Mouse (Mus musculus) hindbrain, embryonic 16.5 days (tissue): ENCODE results near the gene Tmem191c. TPM values are rescaled to one million over a fixed set of nuclear protein-coding genes. Genes with fewer than 3 reads are reported as not detected.

Experiments
- ATAC-seq: fragments of 200-750 bp; cut with Nextera tagmentation; 2 replicates; pipeline ENCODE4 v1.8.0; 2017; ENCODE audit warnings: moderate TSS enrichment, moderate library complexity
- H3K27ac ChIP-seq: fragments of 300-500 bp; sonication (generic); 2 replicates; pipeline ENCODE4 v1.5.1; 2014; ENCODE audit warnings: low read depth, mild to moderate bottlenecking, control low read depth, low read length, moderate library complexity
- H3K27me3 ChIP-seq: fragments of 300-500 bp; sonication (generic); replicated peaks from 2 replicates; pipeline ENCODE4 v1.6.1; 2014; ENCODE audit warnings: low read length; ENCODE audit not compliant: control insufficient read depth, insufficient read depth
- H3K36me3 ChIP-seq: fragments of 300-500 bp; sonication (generic); 2 replicates; pipeline ENCODE4 v1.6.1; 2014; ENCODE audit warnings: mild to moderate bottlenecking, low read length, moderate library complexity, mixed read lengths; ENCODE audit not compliant: control insufficient read depth, insufficient read depth
- H3K4me1 ChIP-seq: fragments of 300-500 bp; sonication (generic); 2 replicates; pipeline ENCODE4 v1.6.1; 2014; ENCODE audit warnings: low read depth, low read length; ENCODE audit not compliant: control insufficient read depth, insufficient read depth
- H3K4me2 ChIP-seq: fragments of 300-500 bp; sonication (generic); 2 replicates; pipeline ENCODE4 v1.6.1; 2014; ENCODE audit warnings: mild to moderate bottlenecking, low read length, control low read depth, moderate library complexity
- H3K4me3 ChIP-seq: fragments of 300-500 bp; sonication (generic); 2 replicates; pipeline ENCODE4 v1.5.1; 2014; ENCODE audit warnings: mild to moderate bottlenecking, low read length, control low read depth, moderate library complexity
- H3K9ac ChIP-seq: fragments of 300-500 bp; sonication (generic); 2 replicates; pipeline ENCODE4 v1.6.1; 2014; ENCODE audit warnings: low read depth, mild to moderate bottlenecking, control low read depth, low read length, moderate library complexity
- H3K9me3 ChIP-seq: fragments of 300-500 bp; sonication (generic); 2 replicates; pipeline ENCODE4 v1.6.1; 2014; ENCODE audit warnings: mild to moderate bottlenecking, low read length, moderate library complexity; ENCODE audit not compliant: control insufficient read depth
- WGBS: fragments of 180-500 bp; shearing (Covaris S2); extraction: QIAGEN DNeasy Blood & Tissue Kit; methylation state at CpG from one replicate; pipeline ENCODE4 v1.1.7; 2014; 5-methylcytosine and 5-hydroxymethylcytosine counted together
- polyA plus RNA-seq: library from polyadenylated mRNA; unstranded; fragments of >200 nt; fragmentation: Nextera tagmentation; extraction: Ambion mirVana; gene quantifications from 2 replicates; pipeline ENCODE4 v1.2.1, GENCODE M21; 2015

Gene Tmem191c
- polyA plus RNA-seq, 1 experiment from 2014 or later: 111 TPM

- Histone ChIP-seq H3K9ac (no peak overlapping the region), H3K36me3 (peaks cover 22% of the 10 kb centered on the region)
- 77% methylated on average over 2 of the region's 2 CpGs for WGBS
Measured at GRCm38 (mm10) chr16:17255270-17255669, 20.6 kb upstream of the Tmem191c start.

GRCm38 (mm10) chr16:17257359-17257821, 18.5 kb upstream of the Tmem191c start:
- H3K9me3 ChIP-seq: no peaks in the 10 kb centered on the region
- H3K27ac ChIP-seq: no peak overlapping the region
- no peaks in the 10 kb centered on the region for H3K27me3 ChIP-seq
- H3K4me3 ChIP-seq: no peak overlapping the region
- no peak overlapping the region for H3K4me2 ChIP-seq
- H3K36me3 ChIP-seq: peaks cover 22% of the 10 kb centered on the region
- 79% methylated on average over 9 of the region's 9 CpGs for WGBS
- H3K4me1 ChIP-seq: peaks cover 10% of the 10 kb centered on the region
- peak; percentile 22; the same call in 1 of the 2 replicates for ATAC-seq
- H3K9ac ChIP-seq: no peak overlapping the region

More at GRCm38 (mm10) chr16:17255270-17255669, 20.6 kb upstream of the Tmem191c start:
- Histone ChIP-seq H3K9me3 (no peaks in the 10 kb centered on the region), H3K4me2 (no peak overlapping the region), H3K4me1 (peaks cover 21% of the 10 kb centered on the region), H3K27ac (no peak overlapping the region), H3K27me3 (no peaks in the 10 kb centered on the region), H3K4me3 (no peak overlapping the region)
- ATAC-seq: no peak

- H3K4me2 ChIP-seq: no peak overlapping the region
- H3K9me3 ChIP-seq: no peaks in the 10 kb centered on the region
- 94% methylated on average over 12 of the region's 12 CpGs for WGBS
- no peak overlapping the region for H3K4me3 ChIP-seq
- H3K4me1 ChIP-seq: peaks cover 4% of the 10 kb centered on the region
- H3K27me3 ChIP-seq: no peaks in the 10 kb centered on the region
- H3K9ac ChIP-seq: no peak overlapping the region
- no peak for ATAC-seq
- peaks cover 22% of the 10 kb centered on the region for H3K36me3 ChIP-seq
- no peak overlapping the region for H3K27ac ChIP-seq
Measured at GRCm38 (mm10) chr16:17258917-17259316, 17.0 kb upstream of the Tmem191c start.

GRCm38 (mm10) chr16:17261341-17261740, 14.5 kb upstream of the Tmem191c start:
- ATAC-seq: no peak
- H3K9ac ChIP-seq: no peak overlapping the region
- peaks cover 19% of the 10 kb centered on the region for H3K36me3 ChIP-seq
- H3K27me3 ChIP-seq: no peaks in the 10 kb centered on the region
- no peak overlapping the region for H3K4me2 ChIP-seq
- WGBS: 87% methylated on average over 1 of the region's 1 CpGs
- H3K4me3 ChIP-seq: no peak overlapping the region
- H3K4me1 ChIP-seq: no peaks in the 10 kb centered on the region
- H3K27ac ChIP-seq: no peak overlapping the region
- no peaks in the 10 kb centered on the region for H3K9me3 ChIP-seq

GRCm38 (mm10) chr16:17266113-17266512, 9.8 kb upstream of the Tmem191c start:
- Histone ChIP-seq H3K27me3 (no peaks in the 10 kb centered on the region), H3K9me3 (peaks cover 7% of the 10 kb centered on the region), H3K27ac (no peak overlapping the region), H3K4me3 (no peak overlapping the region), H3K36me3 (no peaks in the 10 kb centered on the region; the same call in 1 of the 2 replicates), H3K4me1 (no peaks in the 10 kb centered on the region), H3K9ac (no peak overlapping the region), H3K4me2 (no peak overlapping the region)
- WGBS: 82% methylated on average over 3 of the region's 3 CpGs
- no peak for ATAC-seq

- WGBS: 63% methylated on average over 5 of the region's 5 CpGs
- no peaks in the 10 kb centered on the region for H3K27me3 ChIP-seq
- ATAC-seq: no peak; the same call in 1 of the 2 replicates
Measured at GRCm38 (mm10) chr16:17267937-17268336, 7.9 kb upstream of the Tmem191c start.

GRCm38 (mm10) chr16:17269872-17270271, 6.0 kb upstream of the Tmem191c start:
- no peak overlapping the region for H3K9ac ChIP-seq
- H3K27ac ChIP-seq: no peak overlapping the region
- H3K36me3 ChIP-seq: no peaks in the 10 kb centered on the region
- no peaks in the 10 kb centered on the region for H3K27me3 ChIP-seq
- no peak overlapping the region for H3K4me2 ChIP-seq
- 91% methylated on average over 5 of the region's 5 CpGs for WGBS
- no peak for ATAC-seq
- H3K9me3 ChIP-seq: peaks cover 7% of the 10 kb centered on the region
- H3K4me3 ChIP-seq: no peak overlapping the region
- no peaks in the 10 kb centered on the region for H3K4me1 ChIP-seq

More at GRCm38 (mm10) chr16:17267937-17268336, 7.9 kb upstream of the Tmem191c start:
- Histone ChIP-seq H3K9ac (no peak overlapping the region), H3K36me3 (no peaks in the 10 kb centered on the region), H3K4me2 (no peak overlapping the region), H3K4me3 (no peak overlapping the region), H3K9me3 (peaks cover 7% of the 10 kb centered on the region), H3K4me1 (no peaks in the 10 kb centered on the region), H3K27ac (no peak overlapping the region)

GRCm38 (mm10) chr16:17271124-17271523, 4.8 kb upstream of the Tmem191c start:
- H3K4me2 ChIP-seq: no peak overlapping the region
- H3K4me3 ChIP-seq: no peak overlapping the region
- no peak overlapping the region for H3K27ac ChIP-seq
- H3K36me3 ChIP-seq: no peaks in the 10 kb centered on the region
- WGBS: 76% methylated on average over 4 of the region's 4 CpGs
- peaks cover 7% of the 10 kb centered on the region for H3K9me3 ChIP-seq
- no peak overlapping the region for H3K9ac ChIP-seq
- no peaks in the 10 kb centered on the region for H3K4me1 ChIP-seq
- no peaks in the 10 kb centered on the region for H3K27me3 ChIP-seq
- no peak for ATAC-seq

GRCm38 (mm10) chr16:17271856-17272255, 4.0 kb upstream of the Tmem191c start:
- Histone ChIP-seq H3K36me3 (no peaks in the 10 kb centered on the region), H3K27me3 (no peaks in the 10 kb centered on the region), H3K9ac (no peak overlapping the region), H3K4me1 (peaks cover 5% of the 10 kb centered on the region), H3K4me2 (no peak overlapping the region), H3K27ac (no peak overlapping the region), H3K9me3 (peaks cover 7% of the 10 kb centered on the region), H3K4me3 (no peak overlapping the region)
- no peak for ATAC-seq
- WGBS: 83% methylated on average over 6 of the region's 6 CpGs
